Mouse (Mus musculus): ENCODE results near the gene Hist1h2be. TPM values are rescaled to one million over a fixed set of nuclear protein-coding genes. Genes with fewer than 3 reads are reported as not detected.

The Hist1h2be gene
- polyA plus RNA-seq, 1 experiment from 2014 or later: 1.5 TPM

DNA sequence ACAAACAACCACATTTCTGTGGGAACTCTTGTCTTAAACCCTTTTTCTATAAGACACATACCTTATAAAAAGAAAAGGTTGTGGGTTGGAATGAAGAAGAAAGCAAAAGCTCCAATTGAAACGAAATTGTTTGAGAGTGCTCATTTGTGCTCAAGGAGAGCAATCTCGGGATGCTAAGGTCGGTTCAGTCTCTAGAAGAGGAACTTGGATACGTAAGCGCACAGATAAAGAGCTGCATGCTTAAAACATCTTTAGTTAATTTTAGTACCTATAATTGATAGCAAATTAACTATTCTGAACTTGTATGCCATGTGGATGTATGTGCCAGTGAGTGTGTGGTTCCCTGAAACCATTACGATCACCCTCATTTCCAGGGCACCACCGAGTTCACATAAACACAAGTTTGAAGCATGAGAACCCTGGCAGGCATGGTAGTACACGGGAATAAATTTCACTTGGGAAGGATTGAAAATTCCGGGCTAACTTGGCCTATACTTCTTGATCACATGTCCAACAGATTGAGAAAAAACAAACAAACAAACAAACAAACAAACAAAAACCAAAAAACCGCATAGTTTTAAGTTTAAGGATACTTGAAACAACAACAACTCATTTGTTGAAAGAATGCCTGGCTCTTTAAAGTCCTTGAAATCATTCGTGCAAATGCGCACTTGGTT lies 730 bp downstream of the Hist1h2be start:
- Histone ChIP-seq H3K4me2 (ENCODE audit: low read length) (peak overlapping the region; percentile 90), H3K4me1 (replicated peaks; ENCODE audit: control insufficient read depth, insufficient read depth, low read length) (no peaks in the 10 kb centered on the region; the same call in 1 of the 2 replicates), H3K36me3 (ENCODE audit: control insufficient read depth, insufficient read depth, low read length) (no peaks in the 10 kb centered on the region), H3K9ac (ENCODE audit: low read length) (peak overlapping the region; percentile 94), H3K4me3 (ENCODE audit: low read depth, low read length) (peak overlapping the region; percentile 55), H3K27me3 (replicated peaks; ENCODE audit: control insufficient read depth, insufficient read depth, low read length) (no peaks in the 10 kb centered on the region), H3K9me3 (ENCODE audit: control insufficient read depth, low read length) (no peaks in the 10 kb centered on the region), H3K27ac (ENCODE audit: low read depth) (peak overlapping the region; percentile 97)
- no peak for DNase-seq (ENCODE audit: low spot score)
- 47% methylated on average over 12 of the region's 12 CpGs for WGBS
- ATAC-seq (replicated peaks; ENCODE audit: low FRiP score, low TSS enrichment, low read depth): no peak

DNA sequence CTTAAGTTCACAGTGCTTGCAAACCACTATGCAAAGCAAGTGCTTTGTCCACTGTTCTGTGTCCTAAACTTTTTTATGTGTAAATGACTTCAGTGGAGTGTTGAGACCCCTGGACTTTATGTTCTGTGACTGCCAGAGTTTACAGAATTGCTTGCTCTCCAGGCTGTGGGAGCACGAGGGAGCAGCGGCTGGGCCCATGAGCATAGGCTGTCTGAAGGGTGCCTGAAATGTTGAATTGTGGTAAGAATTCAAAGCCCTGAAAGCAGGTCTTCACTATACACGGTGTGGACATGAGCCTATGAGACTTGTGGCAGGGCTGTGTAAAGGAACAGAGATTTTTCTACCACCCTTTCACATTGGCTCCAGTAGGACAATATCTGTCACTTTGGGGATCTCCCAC lies 9.3 kb downstream of the Hist1h2be start:
- H3K27me3 ChIP-seq (replicated peaks; ENCODE audit: control insufficient read depth, insufficient read depth, low read length): no peaks in the 10 kb centered on the region
- no peak for ATAC-seq (replicated peaks; ENCODE audit: low FRiP score, low TSS enrichment, low read depth)
- WGBS: 85% methylated on average over 3 of the region's 3 CpGs

GRCm38 (mm10) chr13:23610393-23610792 lies 10.5 kb downstream of the Hist1h2be start:
- H3K4me2 ChIP-seq (ENCODE audit: low read length): no peak overlapping the region

More for the DNA sequence above, 9.3 kb downstream of the Hist1h2be start:
- Histone ChIP-seq H3K27ac (ENCODE audit: low read depth) (no peak overlapping the region), H3K9ac (ENCODE audit: low read length) (no peak overlapping the region), H3K4me2 (ENCODE audit: low read length) (no peak overlapping the region), H3K4me3 (ENCODE audit: low read depth, low read length) (no peak overlapping the region), H3K36me3 (ENCODE audit: control insufficient read depth, insufficient read depth, low read length) (no peaks in the 10 kb centered on the region), H3K4me1 (replicated peaks; ENCODE audit: control insufficient read depth, insufficient read depth, low read length) (no peaks in the 10 kb centered on the region), H3K9me3 (ENCODE audit: control insufficient read depth, low read length) (no peaks in the 10 kb centered on the region)
- DNase-seq (ENCODE audit: low spot score): no peak

DNA sequence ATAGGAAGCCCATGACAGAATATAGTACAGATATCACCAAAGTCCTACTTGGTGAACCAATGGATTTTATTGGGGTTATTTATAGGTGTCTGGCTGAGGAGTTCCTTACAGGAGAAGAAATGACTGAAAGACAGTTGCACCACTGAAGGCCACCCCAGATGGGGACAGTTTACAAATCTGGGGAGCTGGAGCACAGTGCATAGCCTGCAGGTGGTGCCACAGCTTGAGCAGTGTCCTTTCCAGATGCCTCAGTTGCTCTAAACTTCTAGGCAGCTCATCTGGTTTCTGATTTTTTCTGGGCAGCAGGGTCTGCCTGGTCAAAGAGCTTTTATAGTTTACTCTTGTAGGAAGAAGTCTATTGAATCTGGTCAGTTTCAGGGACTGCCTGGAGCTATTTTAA lies 11.1 kb downstream of the Hist1h2be start:
- Histone ChIP-seq H3K4me3 (ENCODE audit: low read depth, low read length) (no peak overlapping the region), H3K4me1 (replicated peaks; ENCODE audit: control insufficient read depth, insufficient read depth, low read length) (no peaks in the 10 kb centered on the region), H3K36me3 (ENCODE audit: control insufficient read depth, insufficient read depth, low read length) (no peaks in the 10 kb centered on the region), H3K27ac (ENCODE audit: low read depth) (no peak overlapping the region), H3K27me3 (replicated peaks; ENCODE audit: control insufficient read depth, insufficient read depth, low read length) (no peaks in the 10 kb centered on the region), H3K4me2 (ENCODE audit: low read length) (no peak overlapping the region), H3K9me3 (ENCODE audit: control insufficient read depth, low read length) (no peaks in the 10 kb centered on the region), H3K9ac (ENCODE audit: low read length) (no peak overlapping the region)
- ATAC-seq (replicated peaks; ENCODE audit: low FRiP score, low TSS enrichment, low read depth): no peak
- no peak for DNase-seq (ENCODE audit: low spot score)

More at GRCm38 (mm10) chr13:23610393-23610792, 10.5 kb downstream of the Hist1h2be start:
- DNase-seq (ENCODE audit: low spot score): no peak
- ATAC-seq (replicated peaks; ENCODE audit: low FRiP score, low TSS enrichment, low read depth): no peak
- Histone ChIP-seq H3K9ac (ENCODE audit: low read length) (no peak overlapping the region), H3K9me3 (ENCODE audit: control insufficient read depth, low read length) (no peaks in the 10 kb centered on the region), H3K4me3 (ENCODE audit: low read depth, low read length) (no peak overlapping the region), H3K27me3 (replicated peaks; ENCODE audit: control insufficient read depth, insufficient read depth, low read length) (no peaks in the 10 kb centered on the region), H3K4me1 (replicated peaks; ENCODE audit: control insufficient read depth, insufficient read depth, low read length) (no peaks in the 10 kb centered on the region), H3K27ac (ENCODE audit: low read depth) (no peak overlapping the region), H3K36me3 (ENCODE audit: control insufficient read depth, insufficient read depth, low read length) (no peaks in the 10 kb centered on the region)
- WGBS: 70% methylated on average over 2 of the region's 2 CpGs

GRCm38 (mm10) chr13:23609209-23609608 lies 11.7 kb downstream of the Hist1h2be start:
- Histone ChIP-seq H3K9ac (ENCODE audit: low read length) (no peak overlapping the region), H3K9me3 (ENCODE audit: control insufficient read depth, low read length) (no peaks in the 10 kb centered on the region), H3K36me3 (ENCODE audit: control insufficient read depth, insufficient read depth, low read length) (no peaks in the 10 kb centered on the region), H3K27ac (ENCODE audit: low read depth) (no peak overlapping the region), H3K4me2 (ENCODE audit: low read length) (no peak overlapping the region), H3K4me3 (ENCODE audit: low read depth, low read length) (no peak overlapping the region), H3K4me1 (replicated peaks; ENCODE audit: control insufficient read depth, insufficient read depth, low read length) (no peaks in the 10 kb centered on the region), H3K27me3 (replicated peaks; ENCODE audit: control insufficient read depth, insufficient read depth, low read length) (no peaks in the 10 kb centered on the region)
- 84% methylated on average over 4 of the region's 4 CpGs for WGBS
- ATAC-seq (replicated peaks; ENCODE audit: low FRiP score, low TSS enrichment, low read depth): no peak
- no peak for DNase-seq (ENCODE audit: low spot score)

DNA sequence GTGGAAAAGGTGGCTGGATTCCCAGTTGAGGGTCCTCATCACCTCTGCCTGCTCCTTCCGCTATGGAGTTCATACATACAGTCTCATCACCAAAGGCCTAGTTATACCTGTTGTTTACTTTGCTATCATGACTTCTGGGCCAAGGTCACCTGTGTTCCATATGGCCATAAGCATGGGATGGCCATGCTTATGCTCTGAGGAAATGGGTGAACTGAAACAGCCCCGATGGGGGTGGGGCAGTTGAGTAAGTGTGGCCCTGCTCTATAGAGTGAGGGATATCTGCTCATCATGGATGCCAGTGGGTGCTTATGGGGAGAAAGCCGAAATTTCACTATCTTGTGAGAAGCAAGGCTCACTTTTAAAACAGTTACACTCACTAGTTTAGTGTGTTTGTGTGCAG lies 15.9 kb downstream of the Hist1h2be start:
- H3K9ac ChIP-seq (ENCODE audit: low read length): no peak overlapping the region
- H3K4me2 ChIP-seq (ENCODE audit: low read length): no peak overlapping the region
- no peaks in the 10 kb centered on the region for H3K27me3 ChIP-seq (replicated peaks; ENCODE audit: control insufficient read depth, insufficient read depth, low read length)
- no peak overlapping the region for H3K4me3 ChIP-seq (ENCODE audit: low read depth, low read length)
- no peaks in the 10 kb centered on the region for H3K9me3 ChIP-seq (ENCODE audit: control insufficient read depth, low read length)
- 89% methylated on average over 3 of the region's 3 CpGs for WGBS
- no peaks in the 10 kb centered on the region for H3K4me1 ChIP-seq (replicated peaks; ENCODE audit: control insufficient read depth, insufficient read depth, low read length)
- ATAC-seq (replicated peaks; ENCODE audit: low FRiP score, low TSS enrichment, low read depth) (no peak), DNase-seq (ENCODE audit: low spot score) (no peak)
- H3K36me3 ChIP-seq (ENCODE audit: control insufficient read depth, insufficient read depth, low read length): no peaks in the 10 kb centered on the region
- no peak overlapping the region for H3K27ac ChIP-seq (ENCODE audit: low read depth)

GRCm38 (mm10) chr13:23604452-23604851 lies 16.5 kb downstream of the Hist1h2be start:
- Histone ChIP-seq H3K9me3 (ENCODE audit: control insufficient read depth, low read length) (no peaks in the 10 kb centered on the region), H3K9ac (ENCODE audit: low read length) (no peak overlapping the region), H3K36me3 (ENCODE audit: control insufficient read depth, insufficient read depth, low read length) (no peaks in the 10 kb centered on the region), H3K4me3 (ENCODE audit: low read depth, low read length) (no peak overlapping the region), H3K4me2 (ENCODE audit: low read length) (no peak overlapping the region), H3K4me1 (replicated peaks; ENCODE audit: control insufficient read depth, insufficient read depth, low read length) (no peaks in the 10 kb centered on the region), H3K27me3 (replicated peaks; ENCODE audit: control insufficient read depth, insufficient read depth, low read length) (no peaks in the 10 kb centered on the region), H3K27ac (ENCODE audit: low read depth) (no peak overlapping the region)
- 85% methylated on average over 3 of the region's 3 CpGs for WGBS
- no peak for ATAC-seq (replicated peaks; ENCODE audit: low FRiP score, low TSS enrichment, low read depth)
- no peak for DNase-seq (ENCODE audit: low spot score)

DNA sequence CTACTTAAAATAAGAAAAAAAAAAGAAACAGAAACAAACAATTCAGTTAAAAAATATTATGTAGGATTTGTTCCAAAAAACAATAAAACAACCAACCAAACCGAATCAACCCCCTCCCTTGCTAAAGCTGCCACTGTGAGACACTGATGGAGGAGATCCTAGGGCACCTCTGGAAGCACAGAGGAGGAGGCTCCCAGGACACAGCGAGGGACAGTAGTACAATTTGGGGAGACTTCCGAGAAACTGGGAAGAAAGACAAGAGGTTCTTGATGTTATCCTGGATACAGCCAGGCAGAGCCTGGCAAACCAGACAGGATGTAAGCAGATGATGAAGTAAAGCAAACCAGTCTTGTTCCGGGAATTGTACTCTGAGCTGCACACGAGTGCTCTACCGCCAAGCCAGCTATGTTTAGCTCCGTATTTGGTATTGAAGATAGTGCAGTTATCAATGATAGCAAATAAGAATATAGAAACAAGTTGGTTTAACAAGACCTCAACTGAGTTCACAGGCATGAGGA lies 17.7 kb downstream of the Hist1h2be start:
- Histone ChIP-seq H3K4me2 (ENCODE audit: low read length) (no peak overlapping the region), H3K27ac (ENCODE audit: low read depth) (no peak overlapping the region), H3K4me3 (ENCODE audit: low read depth, low read length) (no peak overlapping the region), H3K9ac (ENCODE audit: low read length) (no peak overlapping the region), H3K9me3 (ENCODE audit: control insufficient read depth, low read length) (no peaks in the 10 kb centered on the region), H3K4me1 (replicated peaks; ENCODE audit: control insufficient read depth, insufficient read depth, low read length) (no peaks in the 10 kb centered on the region), H3K36me3 (ENCODE audit: control insufficient read depth, insufficient read depth, low read length) (no peaks in the 10 kb centered on the region), H3K27me3 (replicated peaks; ENCODE audit: control insufficient read depth, insufficient read depth, low read length) (no peaks in the 10 kb centered on the region)
- ATAC-seq (replicated peaks; ENCODE audit: low FRiP score, low TSS enrichment, low read depth) (no peak), DNase-seq (ENCODE audit: low spot score) (no peak)
- 72% methylated on average over 7 of the region's 7 CpGs for WGBS

- 8% methylated on average over 9 of the region's 9 CpGs for WGBS
- no peak overlapping the region for H3K27ac ChIP-seq (ENCODE audit: low read depth)
- no peaks in the 10 kb centered on the region for H3K36me3 ChIP-seq (ENCODE audit: control insufficient read depth, insufficient read depth, low read length)
- H3K9ac ChIP-seq (ENCODE audit: low read length): no peak overlapping the region
- DNase-seq (ENCODE audit: low spot score) (peak; percentile 87), ATAC-seq (replicated peaks; ENCODE audit: low FRiP score, low TSS enrichment, low read depth) (peak; percentile 64; the same call in 1 of the 2 replicates)
- no peak overlapping the region for H3K4me2 ChIP-seq (ENCODE audit: low read length)
- no peak overlapping the region for H3K4me3 ChIP-seq (ENCODE audit: low read depth, low read length)
- no peaks in the 10 kb centered on the region for H3K9me3 ChIP-seq (ENCODE audit: control insufficient read depth, low read length)
- no peaks in the 10 kb centered on the region for H3K4me1 ChIP-seq (replicated peaks; ENCODE audit: control insufficient read depth, insufficient read depth, low read length)
- no peaks in the 10 kb centered on the region for H3K27me3 ChIP-seq (replicated peaks; ENCODE audit: control insufficient read depth, insufficient read depth, low read length)
Observed at GRCm38 (mm10) chr13:23597957-23598356, 23.0 kb downstream of the Hist1h2be start.

Measured in intestine, embryonic 14.5 days (tissue).